Mouse (Mus musculus) gastrocnemius, postnatal 10 days (tissue): ENCODE measurements around the gene Col24a1. TPM values are rescaled to one million over a fixed set of nuclear protein-coding genes. Genes with fewer than 3 reads are reported as not detected.

Experiments used
- DNase-seq: peaks from one replicate; pipeline ENCODE4 v3.0.0; 2021; ENCODE audit warnings: mixed read lengths
- long read RNA-seq, 2 experiments: library from polyadenylated mRNA; stranded (forward); transcript quantifications; one replicate each; pipeline ENCODE4 v2.0.0; 2021
- total RNA-seq, 2 experiments: library from RNA; stranded (reverse); gene quantifications; 2 replicates each; pipeline ENCODE4 v1.2.3; 2021

Col24a1 gene
- total RNA-seq = 1 to 10 TPM; 6.7 to 9.1 TPM
- long read RNA-seq, experiment 1, partial matches to known transcripts = 3 of 4 reads
- long read RNA-seq, experiment 1, other reads (novel, unspliced or antisense) = 1 of 4 reads
- long read RNA-seq, experiment 2, partial matches to known transcripts = 3 of 5 reads
- long read RNA-seq, experiment 2, other reads (novel, unspliced or antisense) = 2 of 5 reads

- peak; percentile 16 for DNase-seq
Observed at GRCm38 (mm10) chr3:145292337-145293134, at the start of gene Col24a1. Col24a1 (plus strand) TSS chr3:145292472.

DNA sequence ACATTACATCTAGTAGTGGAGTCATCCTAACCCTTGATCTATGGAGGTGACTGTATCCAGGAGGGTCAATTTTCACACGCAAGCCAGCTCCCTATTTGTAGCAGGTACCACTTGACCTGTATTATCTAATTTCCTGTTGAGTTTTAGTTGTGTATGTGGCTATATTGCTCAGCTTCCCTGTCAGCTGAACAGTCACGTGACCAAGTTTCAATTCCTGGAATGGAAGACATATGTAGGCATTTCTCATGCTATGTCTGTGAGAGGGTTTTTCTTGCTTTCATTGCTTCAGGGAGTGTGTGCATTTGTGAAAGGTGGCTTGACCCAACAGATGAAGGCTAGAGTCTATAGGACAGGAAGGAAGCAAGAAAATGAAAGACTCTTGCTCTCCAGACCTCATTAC lies 44.2 kb upstream of the Col24a1 start:
- DNase-seq = no peak

DNA sequence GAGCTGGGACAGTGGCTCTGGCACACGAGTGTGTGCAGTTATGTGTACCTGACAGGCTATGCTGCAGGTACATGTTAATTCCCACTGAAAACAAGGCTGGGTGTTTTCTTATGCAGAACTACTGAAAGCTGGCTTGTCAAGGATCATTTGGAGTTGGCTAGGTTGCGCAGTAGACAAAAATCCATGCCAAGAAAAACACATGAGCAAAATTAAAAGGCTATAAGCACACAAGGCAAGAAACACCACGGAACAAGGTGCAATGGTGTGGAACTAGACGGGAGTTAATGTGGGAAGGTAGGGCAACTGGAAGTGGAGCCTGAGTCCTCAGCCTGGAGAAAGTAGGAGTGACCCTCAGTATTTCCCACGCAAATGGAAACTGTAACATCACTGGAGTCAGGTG lies 39.2 kb upstream of the Col24a1 start:
- no peak for DNase-seq

- no peak for DNase-seq
Observed at GRCm38 (mm10) chr3:145254764-145255396, 37.4 kb upstream of the Col24a1 start.

DNA sequence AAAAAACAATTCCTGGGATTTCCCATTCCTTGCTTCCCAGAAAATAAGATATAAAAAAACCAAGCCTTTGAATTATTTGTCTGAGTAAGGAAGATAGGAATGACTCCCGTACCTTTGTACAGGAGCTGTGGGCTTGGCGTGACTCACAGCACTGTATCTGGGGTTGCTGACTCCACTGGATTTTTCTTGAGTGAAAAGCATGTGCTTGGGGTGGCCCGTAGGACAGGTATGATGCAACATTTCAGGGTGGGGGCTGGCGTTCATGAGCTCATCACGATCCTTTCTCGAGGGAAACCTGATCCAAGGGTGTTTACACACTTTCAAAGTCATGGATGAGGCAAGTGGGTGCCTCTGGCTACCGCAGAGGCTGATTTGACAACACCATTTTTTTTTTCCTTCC lies 35.6 kb upstream of the Col24a1 start:
- DNase-seq = no peak

- no peak for DNase-seq
Observed at GRCm38 (mm10) chr3:145259678-145260077, 32.6 kb upstream of the Col24a1 start.

GRCm38 (mm10) chr3:145263131-145263530 lies 29.1 kb upstream of the Col24a1 start:
- no peak for DNase-seq

DNA sequence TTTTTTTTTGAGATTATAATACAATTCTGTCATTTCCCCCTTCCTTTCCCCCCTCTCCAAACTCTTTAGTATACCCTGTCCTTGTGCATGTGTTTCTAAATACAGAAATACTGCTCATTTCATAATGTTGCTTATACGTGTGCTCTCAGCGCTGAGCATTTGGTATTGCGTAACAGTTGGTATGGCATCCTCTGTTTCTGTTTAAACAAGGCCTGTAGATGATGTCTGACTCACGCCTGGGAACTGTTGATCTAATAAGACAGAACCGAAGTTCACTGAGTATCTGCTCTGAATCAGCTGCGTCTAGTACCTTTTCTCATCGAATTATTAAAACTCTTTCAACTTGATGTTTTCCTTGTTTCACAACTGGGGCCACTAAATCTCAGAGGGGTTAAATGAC lies 24.2 kb upstream of the Col24a1 start:
- DNase-seq = no peak

GRCm38 (mm10) chr3:145274191-145274590 lies 18.1 kb upstream of the Col24a1 start:
- DNase-seq = no peak

- peak; percentile 30 for DNase-seq
Observed at GRCm38 (mm10) chr3:145293207-145293606, 935 bp downstream of the Col24a1 start.

- DNase-seq = no peak
Observed at GRCm38 (mm10) chr3:145293623-145294307, 1.5 kb downstream of the Col24a1 start.

DNA sequence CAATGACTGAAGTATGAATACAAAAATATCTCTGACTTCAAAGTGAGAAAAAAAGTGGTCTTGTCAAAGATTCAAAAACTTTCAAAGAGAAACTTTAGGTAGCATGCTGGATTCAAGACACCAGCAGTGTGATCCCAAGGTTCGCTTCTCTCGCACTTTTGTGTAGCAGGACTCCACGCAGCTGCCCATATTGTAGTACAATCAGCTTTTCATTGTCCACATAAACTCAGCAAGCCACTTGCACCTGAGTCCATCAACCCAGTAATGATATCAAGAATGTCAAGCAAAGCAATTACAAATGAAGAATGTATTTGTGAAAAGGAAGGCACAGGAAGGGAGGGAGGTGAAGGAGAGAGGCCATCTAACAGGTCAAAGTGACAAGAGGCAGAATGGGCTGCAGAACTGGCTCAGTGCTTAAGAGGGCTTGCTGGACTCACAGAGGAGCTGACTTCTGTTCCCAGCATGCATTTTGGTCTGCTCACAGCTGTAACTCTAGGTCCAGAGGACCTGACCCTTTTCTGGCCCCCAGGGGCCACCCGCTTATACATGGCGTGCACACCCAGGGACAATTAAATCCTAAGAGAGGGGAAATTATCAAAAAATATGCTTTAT lies 7.8 kb downstream of the Col24a1 start:
- DNase-seq = no peak

DNA sequence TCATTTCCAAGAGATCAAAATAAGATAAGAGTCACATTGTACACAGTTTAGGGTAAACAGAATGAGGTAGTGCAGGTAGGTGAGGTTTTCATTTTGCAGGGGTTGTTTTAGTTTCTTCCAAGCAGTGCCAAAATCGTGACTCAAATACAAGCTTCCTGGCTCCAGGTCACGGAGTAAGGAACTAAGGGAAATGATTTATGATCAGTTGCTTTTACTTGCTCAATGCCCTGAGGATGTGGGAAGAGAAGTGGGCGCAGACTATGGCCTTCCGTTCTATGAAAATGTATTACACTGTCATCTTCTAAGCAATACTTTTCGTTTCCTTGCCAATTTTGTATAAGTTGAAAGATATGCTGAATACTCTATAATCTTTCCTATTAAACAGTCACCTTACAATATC lies 13.0 kb downstream of the Col24a1 start:
- DNase-seq = no peak

GRCm38 (mm10) chr3:145307209-145307608 lies 14.9 kb downstream of the Col24a1 start:
- DNase-seq = no peak

DNA sequence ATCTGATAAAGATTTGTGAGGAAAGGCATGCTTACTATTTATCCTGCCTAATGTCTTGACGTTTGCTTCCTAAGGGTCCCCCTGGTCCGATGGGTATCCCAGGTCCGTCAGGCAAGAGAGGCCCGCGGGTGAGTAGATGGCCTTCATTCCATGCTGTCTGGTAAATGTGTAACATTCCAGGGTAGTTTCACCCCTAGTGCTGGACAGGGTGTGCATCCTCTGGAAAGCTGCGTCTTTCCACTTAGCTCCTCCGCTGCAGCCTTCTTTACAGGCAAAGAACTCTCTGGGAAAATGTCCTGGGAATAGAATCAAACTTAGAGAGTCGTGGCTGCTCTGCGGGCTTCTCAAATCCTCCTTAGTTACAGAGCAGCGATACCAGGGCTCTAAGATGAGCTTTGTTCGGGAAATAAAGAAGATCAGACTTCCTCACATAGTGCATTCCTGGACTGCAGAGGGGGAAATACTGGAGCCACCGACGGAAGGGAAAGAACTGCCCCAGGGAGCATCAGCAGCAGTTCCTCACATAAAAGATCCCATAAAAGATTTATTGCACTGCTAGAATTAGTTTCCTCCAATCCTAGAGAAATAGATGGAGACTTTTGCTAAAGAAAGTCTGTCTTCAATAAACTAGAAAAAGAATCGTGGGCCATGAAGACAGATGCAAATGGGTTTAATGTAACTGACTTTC lies 28.5 kb downstream of the Col24a1 start:
- DNase-seq = no peak

GRCm38 (mm10) chr3:145325402-145325801 lies 33.1 kb downstream of the Col24a1 start:
- no peak for DNase-seq

GRCm38 (mm10) chr3:145331642-145332041 lies 39.4 kb downstream of the Col24a1 start:
- DNase-seq = no peak

DNA sequence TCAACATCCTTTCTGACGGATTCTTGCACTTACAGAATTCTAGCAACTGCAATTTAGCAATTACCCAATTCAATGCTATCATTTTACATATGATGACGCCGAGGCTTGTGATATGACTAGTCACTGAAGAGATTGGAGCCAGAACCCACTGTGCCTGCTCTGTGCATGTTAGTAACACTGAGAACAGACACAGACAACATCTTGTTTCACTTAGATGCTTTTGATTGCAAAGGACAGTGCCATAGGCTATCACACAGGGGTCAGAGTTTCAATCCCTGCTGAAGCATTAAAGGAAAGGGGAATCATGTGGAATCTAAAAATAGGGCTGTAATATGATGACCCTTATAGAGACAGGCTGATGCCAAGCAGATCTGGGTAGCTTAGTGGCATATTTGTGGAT lies 41.8 kb downstream of the Col24a1 start:
- DNase-seq = no peak

- DNase-seq = peak; percentile 15
Observed at GRCm38 (mm10) chr3:145337161-145337560, 44.9 kb downstream of the Col24a1 start.

DNA sequence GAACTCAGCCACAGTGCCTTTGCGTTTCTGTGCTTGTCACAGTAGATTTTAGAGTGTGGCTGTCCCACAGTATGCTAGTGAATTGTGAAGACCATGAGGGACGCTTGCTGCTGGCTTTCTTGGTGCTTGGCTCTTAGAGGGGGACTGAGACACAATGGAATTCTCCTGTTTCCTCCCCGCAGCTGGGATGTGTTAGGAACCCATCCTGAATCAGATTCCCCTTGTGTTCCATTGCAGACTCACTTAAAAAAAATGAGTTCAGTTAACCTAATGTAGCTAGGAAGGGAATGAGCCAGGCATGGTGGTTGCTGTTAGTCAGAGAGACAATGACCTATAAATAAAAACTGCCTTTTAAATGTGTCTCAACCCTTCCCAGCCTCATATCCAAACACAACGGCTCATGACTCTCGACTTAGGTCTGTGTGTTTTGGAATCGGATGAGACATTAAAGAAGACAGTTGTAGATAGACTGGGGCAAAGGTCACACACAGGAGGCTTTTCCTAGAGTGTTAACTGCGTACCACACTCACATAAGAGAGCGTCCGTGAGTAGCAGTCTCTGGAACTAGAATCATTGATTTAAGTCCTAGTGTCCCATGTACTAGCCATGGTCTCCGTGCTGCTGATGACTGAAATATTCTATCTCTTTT lies 47.7 kb downstream of the Col24a1 start:
- no peak for DNase-seq

DNA sequence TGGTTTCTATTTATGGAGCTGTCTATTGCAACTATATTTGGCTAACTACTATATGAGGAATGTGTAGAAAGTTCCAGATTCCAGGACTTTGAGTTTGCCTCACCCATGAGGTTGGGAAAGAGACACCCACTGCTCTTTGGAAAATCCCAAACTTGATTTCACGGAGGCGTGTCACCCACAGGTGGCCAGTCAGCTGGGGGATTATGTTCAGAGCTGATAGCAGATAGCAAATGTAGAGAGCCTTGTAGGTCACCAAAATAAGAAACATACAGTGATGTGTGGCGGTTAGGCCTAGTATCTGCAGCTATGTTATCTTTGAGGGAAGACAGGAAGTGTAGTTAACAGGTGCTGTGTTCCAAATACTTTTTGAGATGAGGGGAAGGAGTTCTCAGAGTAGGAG lies 56.4 kb downstream of the Col24a1 start:
- no peak for DNase-seq
